Mouse (Mus musculus) CH12.LX (cell line): ENCODE measurements around the gene Myrip.

Experiments used
- CTCF ChIP-seq, 2 experiments: IDR thresholded peaks in 1 of 2; conservative IDR thresholded peaks in 1 of 2; 2 replicates each; pipeline ENCODE4 v1.5.1; 2011 to 2012; ENCODE audit warnings: low read depth in 2 of 2, low read length in 2 of 2, improper control_type of control experiment in 1 of 2, inconsistent platforms in 1 of 2, mild to moderate bottlenecking in 1 of 2, moderate library complexity in 1 of 2
- EP300 ChIP-seq: IDR thresholded peaks from 2 replicates; pipeline ENCODE4 v1.6.1; 2011; ENCODE audit warnings: low read length, improper control_type of control experiment

DNA sequence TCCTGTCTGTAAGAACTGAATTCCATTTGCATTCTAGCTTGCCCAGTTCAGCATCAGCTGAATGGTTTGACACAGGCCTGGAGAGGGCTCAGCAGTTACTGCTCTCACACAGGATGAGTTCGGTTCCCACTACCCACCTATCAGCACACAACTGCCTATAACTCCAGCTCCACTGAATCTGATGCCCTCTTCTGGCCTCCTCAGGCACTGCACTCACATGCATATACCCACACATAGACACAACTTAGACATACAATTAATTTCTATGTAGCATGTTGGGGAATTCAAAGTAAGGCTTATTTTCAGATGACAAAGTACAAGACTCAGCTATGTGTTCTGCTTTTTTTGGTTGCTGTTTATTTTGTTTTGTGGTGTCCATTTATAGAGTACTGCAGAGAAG is 137.0 kb downstream of the Myrip start:
- TF ChIP-seq CTCF (conservative IDR thresholded peaks at IDR 0.05 in 1 of 2, IDR thresholded peaks at IDR 0.05 in 1 of 2; ENCODE audit: low read depth in 2 of 2, low read length in 2 of 2) (no peak; a peak in 1 of 4 replicates), EP300 (no peak)
